Mouse (Mus musculus) midbrain, embryonic 11.5 days (tissue): ENCODE results near the gene Insrr. TPM values are rescaled to one million over a fixed set of nuclear protein-coding genes. Genes with fewer than 3 reads are reported as not detected.

ENCODE experiments used
- ATAC-seq: fragments of 200-750 bp; cut with Nextera tagmentation; 2 replicates; pipeline ENCODE4 v1.8.0; 2017; ENCODE audit warnings: moderate TSS enrichment, moderate library complexity; ENCODE audit not compliant: low FRiP score
- DNase-seq: peaks from one replicate; pipeline ENCODE4 v3.0.0; 2015; ENCODE audit warnings: low spot score; ENCODE audit errors: missing footprints
- H3K27ac ChIP-seq: fragments of 300-500 bp; sonication (generic); 2 replicates; pipeline ENCODE4 v1.5.1; 2014; ENCODE audit warnings: low read depth, low read length
- H3K27me3 ChIP-seq: fragments of 300-500 bp; sonication (generic); 2 replicates; pipeline ENCODE4 v1.6.1; 2014; ENCODE audit warnings: mild to moderate bottlenecking, low read length, moderate library complexity, mixed read lengths; ENCODE audit not compliant: control insufficient read depth, insufficient read depth
- H3K36me3 ChIP-seq: fragments of 300-500 bp; sonication (generic); 2 replicates; pipeline ENCODE4 v1.6.1; 2014; ENCODE audit warnings: mild to moderate bottlenecking, low read length, moderate library complexity, mixed read lengths; ENCODE audit not compliant: control insufficient read depth, insufficient read depth
- H3K4me1 ChIP-seq: fragments of 300-500 bp; sonication (generic); 2 replicates; pipeline ENCODE4 v1.6.1; 2014; ENCODE audit warnings: low read length; ENCODE audit not compliant: control insufficient read depth, insufficient read depth
- H3K4me2 ChIP-seq: fragments of 300-500 bp; sonication (generic); 2 replicates; pipeline ENCODE4 v1.6.1; 2014; ENCODE audit warnings: mild to moderate bottlenecking, moderate library complexity
- H3K4me3 ChIP-seq: fragments of 300-500 bp; sonication (generic); 2 replicates; pipeline ENCODE4 v1.5.1; 2014; ENCODE audit warnings: low read depth, low read length
- H3K9ac ChIP-seq: fragments of 300-500 bp; sonication (generic); 2 replicates; pipeline ENCODE4 v1.6.1; 2014; ENCODE audit warnings: low read length
- H3K9me3 ChIP-seq: fragments of 300-500 bp; sonication (generic); 2 replicates; pipeline ENCODE4 v1.6.1; 2016; ENCODE audit warnings: low read length; ENCODE audit not compliant: control insufficient read depth
- WGBS: fragments of 180-500 bp; shearing (Covaris S2); extraction: QIAGEN DNeasy Blood & Tissue Kit; methylation state at CpG from one replicate; pipeline ENCODE4 v1.1.7; 2014; 5-methylcytosine and 5-hydroxymethylcytosine counted together
- polyA plus RNA-seq: library from polyadenylated mRNA; unstranded; fragments of >200 nt; fragmentation: Nextera tagmentation; extraction: Ambion mirVana; gene quantifications from 2 replicates; pipeline ENCODE4 v1.2.1, GENCODE M21; 2014

Gene Insrr
- polyA plus RNA-seq, 1 experiment from 2014 or later, result 0.71 TPM

DNA sequence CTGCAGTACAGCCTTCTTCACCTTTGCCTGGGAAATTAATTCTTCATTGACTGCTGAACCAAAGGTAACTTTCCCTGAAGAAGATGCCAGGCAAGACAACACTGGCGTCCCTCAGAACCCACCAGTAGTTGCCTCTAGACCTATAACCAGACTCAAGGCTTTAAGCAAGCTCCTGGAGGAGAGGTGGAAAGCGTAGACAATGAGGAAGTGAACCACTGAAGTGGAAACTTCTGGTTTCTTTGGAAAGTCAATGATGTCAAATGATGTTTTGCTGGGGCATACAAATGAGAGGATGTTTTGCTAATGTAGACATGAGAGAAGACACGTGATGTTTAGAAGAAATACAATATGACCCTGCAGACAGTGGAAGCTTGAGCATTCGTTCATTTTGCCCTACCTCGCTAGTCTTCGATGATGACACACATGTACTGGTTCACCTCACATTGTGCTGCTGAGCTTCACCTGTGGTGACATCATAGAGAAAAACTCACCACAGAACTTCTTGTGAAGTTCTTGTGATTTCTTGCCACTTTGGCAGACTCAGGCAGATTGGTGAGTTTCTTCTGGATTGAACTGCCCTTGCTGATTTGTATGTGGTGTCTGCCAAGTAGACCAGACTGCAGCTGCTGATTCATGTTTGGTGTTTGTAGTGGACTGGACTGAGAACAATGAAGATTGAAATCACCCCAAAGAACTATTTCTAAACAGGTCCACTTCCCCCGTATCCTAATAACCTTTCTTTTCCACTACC is 35.5 kb downstream of the Insrr start:
- Histone ChIP-seq H3K27ac (no peak overlapping the region), H3K36me3 (no peaks in the 10 kb centered on the region), H3K9ac (no peak overlapping the region), H3K4me1 (no peaks in the 10 kb centered on the region), H3K27me3 (no peaks in the 10 kb centered on the region), H3K9me3 (no peaks in the 10 kb centered on the region), H3K4me2 (no peak overlapping the region), H3K4me3 (no peak overlapping the region)
- ATAC-seq, result no peak
- 85% methylated on average over 7 of the region's 7 CpGs for WGBS
- no peak for DNase-seq

DNA sequence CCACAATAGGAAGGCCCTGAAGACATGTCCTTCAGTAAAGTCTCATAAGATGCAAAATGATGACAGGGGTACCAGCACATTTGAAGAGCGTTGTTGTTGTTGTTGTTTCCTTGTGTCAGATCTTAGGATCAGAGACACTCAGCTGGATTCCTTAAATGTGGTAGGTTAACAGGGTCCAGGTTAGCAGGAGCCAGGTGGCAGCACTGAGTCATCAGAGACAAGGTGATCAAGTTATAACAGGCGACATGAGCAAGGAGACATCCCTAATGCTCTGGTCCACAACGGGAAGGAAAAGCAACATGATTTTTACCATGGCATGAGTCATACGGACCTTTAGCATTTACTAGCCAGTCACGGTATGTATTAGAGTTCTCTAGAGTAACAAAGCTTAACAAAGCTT is 36.7 kb downstream of the Insrr start:
- Histone ChIP-seq H3K36me3 (no peaks in the 10 kb centered on the region), H3K4me2 (no peak overlapping the region), H3K27ac (no peak overlapping the region), H3K27me3 (no peaks in the 10 kb centered on the region), H3K9me3 (no peaks in the 10 kb centered on the region), H3K4me3 (no peak overlapping the region), H3K4me1 (no peaks in the 10 kb centered on the region), H3K9ac (no peak overlapping the region)
- no peak for ATAC-seq
- 70% methylated on average over 5 of the region's 5 CpGs for WGBS
- no peak for DNase-seq

GRCm38 (mm10) chr3:87838622-87839021 is 41.9 kb downstream of the Insrr start:
- Histone ChIP-seq H3K4me3 (no peak overlapping the region), H3K27ac (no peak overlapping the region), H3K4me1 (no peaks in the 10 kb centered on the region), H3K36me3 (no peaks in the 10 kb centered on the region), H3K4me2 (no peak overlapping the region), H3K27me3 (no peaks in the 10 kb centered on the region), H3K9me3 (no peaks in the 10 kb centered on the region), H3K9ac (no peak overlapping the region)
- 3% methylated on average over 4 of the region's 4 CpGs for WGBS
- DNase-seq (peak; percentile 99), ATAC-seq (no peak)

DNA sequence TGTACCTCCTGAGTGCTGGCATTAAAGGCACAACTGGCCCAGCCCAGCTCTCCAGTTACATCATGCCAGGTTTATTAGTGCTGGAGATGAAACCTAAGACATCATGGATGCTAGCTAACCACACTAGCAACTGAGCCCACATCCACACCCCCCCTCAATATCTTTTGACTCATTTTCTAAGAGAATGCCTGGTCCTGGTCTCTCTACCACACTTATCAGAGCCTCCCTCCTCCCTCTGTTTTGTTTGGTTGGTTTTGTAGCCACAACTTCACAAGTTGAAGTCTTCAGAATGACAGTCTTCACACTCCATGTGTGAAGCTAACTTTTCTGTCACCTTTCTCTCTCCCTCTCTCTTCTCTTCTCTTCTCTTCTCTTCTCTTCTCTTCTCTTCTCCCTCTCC is 44.1 kb downstream of the Insrr start:
- Histone ChIP-seq H3K27ac (no peak overlapping the region), H3K4me2 (no peak overlapping the region), H3K36me3 (no peaks in the 10 kb centered on the region), H3K4me3 (no peak overlapping the region), H3K27me3 (no peaks in the 10 kb centered on the region), H3K9me3 (no peaks in the 10 kb centered on the region), H3K9ac (no peak overlapping the region), H3K4me1 (no peaks in the 10 kb centered on the region)
- DNase-seq (no peak), ATAC-seq (no peak)

DNA sequence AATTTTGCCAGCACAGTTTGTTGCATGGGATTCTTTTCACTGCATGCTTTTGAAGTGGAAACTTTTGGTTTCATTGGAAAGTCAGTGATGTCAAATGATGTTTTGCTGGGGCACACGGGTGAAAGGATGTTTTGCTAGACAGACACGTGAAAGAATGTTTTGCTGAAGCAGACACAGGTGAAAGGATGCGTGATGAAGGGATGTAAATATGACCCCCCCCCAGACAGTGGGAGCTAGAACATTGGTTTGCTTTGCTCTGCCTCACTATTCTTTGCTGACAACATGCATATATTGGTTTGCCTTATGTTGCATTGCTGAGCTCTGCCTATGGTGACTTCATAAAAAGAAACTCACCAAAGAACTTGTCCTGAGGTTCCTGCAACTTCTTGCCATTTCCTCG is 48.2 kb downstream of the Insrr start:
- no peaks in the 10 kb centered on the region for H3K27me3 ChIP-seq
- no peak overlapping the region for H3K9ac ChIP-seq
- no peak overlapping the region for H3K4me3 ChIP-seq
- no peaks in the 10 kb centered on the region for H3K4me1 ChIP-seq
- H3K9me3 ChIP-seq, result no peaks in the 10 kb centered on the region
- no peak overlapping the region for H3K4me2 ChIP-seq
- ATAC-seq (no peak), DNase-seq (peak; percentile 72)
- no peaks in the 10 kb centered on the region for H3K36me3 ChIP-seq
- WGBS, result 83% methylated on average over 4 of the region's 4 CpGs
- no peak overlapping the region for H3K27ac ChIP-seq

DNA sequence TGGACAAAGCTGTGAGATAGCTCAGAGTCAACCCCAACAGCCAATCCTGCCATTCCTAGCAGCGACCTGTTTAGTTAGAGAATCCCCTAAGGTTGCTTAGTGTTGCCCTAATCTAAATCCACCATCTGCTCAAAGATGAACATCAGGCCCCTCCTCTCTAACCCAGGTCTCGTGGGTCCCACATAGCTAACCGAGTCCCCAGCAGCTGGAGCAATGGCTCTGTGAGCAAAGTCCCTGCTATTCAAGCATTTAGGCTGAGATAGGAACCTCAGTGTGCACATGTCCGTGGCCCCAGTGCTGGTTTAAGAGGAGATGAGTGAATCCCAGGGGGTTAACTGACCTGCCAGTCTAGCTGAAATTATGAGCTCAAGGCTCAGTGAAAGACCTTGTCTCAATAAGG is 49.4 kb downstream of the Insrr start:
- no peak overlapping the region for H3K4me2 ChIP-seq
- no peaks in the 10 kb centered on the region for H3K4me1 ChIP-seq
- WGBS, result 74% methylated on average over 4 of the region's 4 CpGs
- ATAC-seq, result no peak
- no peaks in the 10 kb centered on the region for H3K36me3 ChIP-seq
- no peak overlapping the region for H3K27ac ChIP-seq
- H3K9ac ChIP-seq, result no peak overlapping the region
- H3K9me3 ChIP-seq, result no peaks in the 10 kb centered on the region
- H3K27me3 ChIP-seq, result no peaks in the 10 kb centered on the region
- H3K4me3 ChIP-seq, result no peak overlapping the region
- DNase-seq, result peak; percentile 54

DNA sequence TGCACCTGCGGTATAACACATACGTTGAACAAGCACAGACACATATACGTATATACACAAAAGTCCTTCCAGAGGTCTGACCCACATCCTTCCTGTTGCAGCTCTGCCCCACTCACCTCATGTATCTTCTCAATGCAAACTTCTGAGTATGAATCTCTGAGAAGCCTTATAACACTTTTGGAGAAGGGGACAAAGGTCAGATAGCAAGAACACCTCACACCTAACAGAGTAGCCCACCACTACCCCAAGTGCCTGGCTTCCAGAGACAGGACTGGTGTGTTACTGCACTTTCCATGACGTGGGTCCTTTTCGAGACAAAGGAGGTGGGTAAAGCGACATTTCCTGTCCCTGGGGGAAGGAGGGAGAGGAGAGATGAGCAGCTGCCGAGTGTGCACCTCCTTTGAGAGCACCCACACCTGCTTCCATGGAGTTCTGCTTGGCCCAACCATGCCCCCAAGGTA is 49.9 kb downstream of the Insrr start, which contains the start of gene Sh2d2a:
Gene Sh2d2a (plus strand): TSS at position 106 of the 461 bp plus-strand sequence.
- no peak within 1 kb of the TSS for H3K4me2 ChIP-seq
- H3K4me3 ChIP-seq, result no peak within 1 kb of the TSS
- no peaks in the 10 kb centered on the region for H3K27me3 ChIP-seq
- H3K9ac ChIP-seq, result no peak within 1 kb of the TSS
- H3K36me3 ChIP-seq, result no peaks in the 10 kb centered on the region
- no peaks in the 10 kb centered on the region for H3K9me3 ChIP-seq
- DNase-seq (no peak), ATAC-seq (no peak)
- H3K27ac ChIP-seq, result no peak within 1 kb of the TSS
- no peaks in the 10 kb centered on the region for H3K4me1 ChIP-seq
- 76% methylated on average over 7 of the region's 7 CpGs for WGBS

DNA sequence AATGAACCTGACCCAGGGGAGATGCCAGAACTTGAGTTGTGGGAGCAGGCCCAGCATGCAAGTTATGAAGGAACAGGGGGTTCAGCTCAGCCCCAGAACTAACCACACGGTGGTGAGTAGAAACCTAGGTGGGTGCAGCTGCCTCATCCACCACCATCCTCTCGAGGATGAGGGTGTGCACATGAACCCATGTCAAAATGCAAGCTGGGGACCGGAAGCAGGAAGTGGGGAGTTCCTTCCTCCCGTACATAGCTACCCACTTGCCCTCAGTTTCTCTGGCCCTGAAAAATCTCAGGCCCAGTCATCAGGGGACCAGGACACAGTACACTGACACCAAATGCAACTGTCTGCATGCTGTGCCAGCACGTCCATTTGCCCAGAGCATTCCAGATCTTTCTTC is 50.9 kb downstream of the Insrr start:
- no peak for ATAC-seq
- H3K27me3 ChIP-seq, result no peaks in the 10 kb centered on the region
- H3K4me2 ChIP-seq, result no peak overlapping the region
- no peak overlapping the region for H3K4me3 ChIP-seq
- WGBS, result 84% methylated on average over 5 of the region's 5 CpGs
- H3K9me3 ChIP-seq, result no peaks in the 10 kb centered on the region
- no peak overlapping the region for H3K9ac ChIP-seq
- DNase-seq, result peak; percentile 44
- no peak overlapping the region for H3K27ac ChIP-seq
- no peaks in the 10 kb centered on the region for H3K36me3 ChIP-seq
- H3K4me1 ChIP-seq, result no peaks in the 10 kb centered on the region

- no peak for ATAC-seq
- WGBS, result 83% methylated on average over 14 of the region's 14 CpGs
- H3K4me2 ChIP-seq, result no peak overlapping the region
Observed at GRCm38 (mm10) chr3:87849117-87849516, 52.4 kb downstream of the Insrr start.

More at GRCm38 (mm10) chr3:87849117-87849516, 52.4 kb downstream of the Insrr start:
- Histone ChIP-seq H3K36me3 (no peaks in the 10 kb centered on the region), H3K9me3 (no peaks in the 10 kb centered on the region), H3K4me1 (no peaks in the 10 kb centered on the region), H3K27me3 (no peaks in the 10 kb centered on the region), H3K4me3 (no peak overlapping the region), H3K27ac (no peak overlapping the region), H3K9ac (no peak overlapping the region)
- no peak for DNase-seq
